16 mouse cellular contexts compared by ENCODE assay signal in the genomic region with DNA sequence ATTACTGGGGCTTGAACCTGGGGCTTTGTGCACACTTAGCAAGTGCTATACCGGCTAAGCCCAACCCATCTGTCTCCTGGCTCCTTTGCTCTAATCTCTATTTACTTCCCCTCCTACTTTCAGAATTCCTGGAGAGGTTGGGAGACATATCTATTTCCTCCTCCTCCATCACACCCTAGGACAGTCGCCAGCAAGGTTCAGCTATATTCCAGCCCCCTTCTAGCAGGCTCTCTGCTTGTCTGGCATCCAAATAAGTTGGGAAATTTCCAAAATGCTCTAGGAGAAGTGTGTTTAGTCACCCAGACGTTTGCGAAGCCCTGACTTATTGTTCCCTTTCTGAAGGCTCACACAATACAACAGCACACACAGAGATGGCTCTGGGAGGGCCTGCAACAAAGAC. TPM values are rescaled to one million over a fixed set of nuclear protein-coding genes. Genes with fewer than 3 reads are reported as not detected.
DNase-seq lines count a peak whose midpoint lies in the region; ATAC-seq lines count a peak whose summit lies in the region.
"Had no signal": no experiment of that assay in that cellular context is flagged by ENCODE, and none has a peak within 500 bp of the region (broad histone marks: within the 10 kb centered on the region; RNA-seq: fewer than 3 reads in every experiment).

No protein-coding gene starts in this region.

- H3K4me3 ChIP-seq in kidney, embryonic 14.5 days (ENCODE audit: low read length), result no peak overlapping the region
- H3K4me3 ChIP-seq: heart, embryonic 15.5 days; hindbrain, embryonic 13.5 days; intestine, embryonic 15.5 days; limb, embryonic 15.5 days; midbrain, embryonic 13.5 days had no signal

- no peaks in the 10 kb centered on the region for H3K4me1 ChIP-seq in kidney, embryonic 14.5 days (ENCODE audit: control insufficient read depth, insufficient read depth, low read length)
- H3K4me1 ChIP-seq: heart, embryonic 15.5 days; hindbrain, embryonic 13.5 days; intestine, embryonic 15.5 days; limb, embryonic 15.5 days; midbrain, embryonic 13.5 days had no signal

- no peak overlapping the region for H3K4me2 ChIP-seq in kidney, embryonic 14.5 days (replicated peaks; ENCODE audit: low read depth, low read length)
- H3K4me2 ChIP-seq: heart, embryonic 15.5 days; hindbrain, embryonic 13.5 days; intestine, embryonic 15.5 days; limb, embryonic 15.5 days; midbrain, embryonic 13.5 days had no signal

- no peaks in the 10 kb centered on the region for H3K9me3 ChIP-seq in kidney, embryonic 14.5 days (ENCODE audit: control insufficient read depth, low read length)
- H3K9me3 ChIP-seq: heart, embryonic 15.5 days; hindbrain, embryonic 13.5 days; intestine, embryonic 15.5 days; limb, embryonic 15.5 days; midbrain, embryonic 13.5 days had no signal

- H3K36me3 ChIP-seq in kidney, embryonic 14.5 days (ENCODE audit: control insufficient read depth, insufficient read depth, low read length), result no peaks in the 10 kb centered on the region
- H3K36me3 ChIP-seq: heart, embryonic 15.5 days; hindbrain, embryonic 13.5 days; intestine, embryonic 15.5 days; limb, embryonic 15.5 days; midbrain, embryonic 13.5 days had no signal

- peak; percentile 13 for DNase-seq in adrenal gland, postnatal 10 days
- DNase-seq in adrenal gland, adult 18-20 months (ENCODE audit: low spot score in 2 of 2), result no peak
- DNase-seq in kidney, adult 8-10 months, result peak; percentile 22 to 65
- DNase-seq in kidney, postnatal 25 days, result peak; percentile 49 to 68
- peak; percentile 35 to 51 for DNase-seq in lung, postnatal 4 days
- no peak for DNase-seq in cerebellum, adult 11-12 months
- DNase-seq: layer of hippocampus, adult 9-11 months; thymus, postnatal 14 days had no signal

- no peak for ATAC-seq in kidney, embryonic 14.5 days (ENCODE audit: low FRiP score, low TSS enrichment)
- no peak for ATAC-seq in activated CD4-positive, CD25-positive, alpha-beta regulatory T cell, adult 4 months
- ATAC-seq: intestine, embryonic 15.5 days; midbrain, embryonic 13.5 days; Patski had no signal

- no peaks in the 10 kb centered on the region for H3K27me3 ChIP-seq in kidney, embryonic 14.5 days (ENCODE audit: control insufficient read depth, insufficient read depth, low read length)
- H3K27me3 ChIP-seq: heart, embryonic 15.5 days; hindbrain, embryonic 13.5 days; intestine, embryonic 15.5 days; limb, embryonic 15.5 days; midbrain, embryonic 13.5 days; Patski had no signal

- 68% methylated on average over 4 of the region's 4 CpGs for WGBS in kidney, embryonic 14.5 days

- no peak overlapping the region for H3K27ac ChIP-seq in kidney, embryonic 14.5 days (ENCODE audit: low read depth, low read length)
- H3K27ac ChIP-seq: heart, embryonic 15.5 days; hindbrain, embryonic 13.5 days; intestine, embryonic 15.5 days; limb, embryonic 15.5 days; midbrain, embryonic 13.5 days had no signal

- no peak overlapping the region for H3K9ac ChIP-seq in kidney, embryonic 14.5 days (ENCODE audit: low read depth, low read length)
- H3K9ac ChIP-seq: heart, embryonic 15.5 days; hindbrain, embryonic 13.5 days; intestine, embryonic 15.5 days; limb, embryonic 15.5 days; midbrain, embryonic 13.5 days had no signal

RNA-seq across cellular contexts. Expression of gene Saysd1, which starts 35.1 kb away (rescaled TPM):
- total RNA-seq in adrenal gland, postnatal 10 days (2021), result 1 to 10 TPM; 4.5 to 6.5 TPM
- 1 to 10 TPM; 5.1 to 7.8 TPM for total RNA-seq in adrenal gland, adult 18-20 months (2021)
- 11.2 and 13.7 TPM in 2 replicates for polyA plus RNA-seq in kidney, embryonic 14.5 days (2014; fragmentation: Nextera tagmentation; extraction: Ambion mirVana)
- 10 to 100 TPM; 23.7 to 37.7 TPM for polyA plus RNA-seq in activated CD4-positive, CD25-positive, alpha-beta regulatory T cell, adult 4 months (2017; shearing (Covaris generic))

Comparison
In these comparisons a context has a peak if more than half of its experiments do, and no peak if none do; other contexts are left out.
1. DNase-seq: peak in adrenal gland, postnatal 10 days (single experiment), kidney, adult 8-10 months (2 of 2), kidney, postnatal 25 days (2 of 2) and lung, postnatal 4 days (2 of 2); none in adrenal gland, adult 18-20 months (0 of 2) and cerebellum, adult 11-12 months (single experiment).